Mouse (Mus musculus) cortical plate, adult 2 months (tissue): ENCODE results near the gene Pomt2. TPM values are rescaled to one million over a fixed set of nuclear protein-coding genes. Genes with fewer than 3 reads are reported as not detected.
A peak's percentile ranks its signal among the peaks of the same experiment; 100 is the strongest.

Experiments used
- H3K27ac ChIP-seq: fragments of 200-500 bp; 2 replicates; pipeline ENCODE4 v1.5.1; 2012; ENCODE audit warnings: low read length, control low read depth, inconsistent platforms; ENCODE audit not compliant: insufficient read depth
- H3K4me1 ChIP-seq: fragments of 200-500 bp; 2 replicates; pipeline ENCODE4 v1.6.1; 2011; ENCODE audit warnings: low read length; ENCODE audit not compliant: control insufficient read depth, insufficient read depth
- H3K4me3 ChIP-seq: fragments of 200-500 bp; 2 replicates; pipeline ENCODE4 v1.5.1; 2011; ENCODE audit warnings: mild to moderate bottlenecking, low read length, control low read depth; ENCODE audit not compliant: insufficient read depth
- CTCF ChIP-seq: fragments of 200-500 bp; IDR thresholded peaks from 2 replicates; pipeline ENCODE4 v1.5.1; 2011; ENCODE audit warnings: mild to moderate bottlenecking, control low read depth, low read length; ENCODE audit not compliant: insufficient read depth; ENCODE audit errors: extremely low read depth
- POLR2A ChIP-seq: fragments of 200-500 bp; IDR thresholded peaks from 2 replicates; pipeline ENCODE4 v1.6.1; 2011; ENCODE audit warnings: mild to moderate bottlenecking, low read length, control low read depth; ENCODE audit not compliant: insufficient read depth; ENCODE audit errors: extremely low read depth
- polyA plus RNA-seq: library from polyadenylated mRNA; depleted of rRNA; stranded (reverse); fragments of >200 nt; gene quantifications from 2 replicates; pipeline ENCODE4 v1.2.3, GENCODE M21; 2012

The Pomt2 gene
- polyA plus RNA-seq, 1 experiment: 19.0 TPM

- H3K27ac ChIP-seq: no peak overlapping the region
- no peak overlapping the region for H3K4me3 ChIP-seq
- H3K4me1 ChIP-seq: peaks cover 4% of the 10 kb centered on the region; the same call in 1 of the 2 replicates
- no peak for TF ChIP-seq CTCF
- no peak for TF ChIP-seq POLR2A
Observed at GRCm38 (mm10) chr12:87093249-87093648, 54.5 kb downstream of the Pomt2 start.

- Histone ChIP-seq H3K27ac (no peak overlapping the region), H3K4me3 (no peak overlapping the region), H3K4me1 (peaks cover 4% of the 10 kb centered on the region; the same call in 1 of the 2 replicates)
- TF ChIP-seq POLR2A (no peak), CTCF (no peak)
Observed at GRCm38 (mm10) chr12:87091916-87092315, 55.9 kb downstream of the Pomt2 start.

- H3K27ac ChIP-seq: no peak overlapping the region
- peaks cover 4% of the 10 kb centered on the region; the same call in 1 of the 2 replicates for H3K4me1 ChIP-seq
- no peak for TF ChIP-seq CTCF
- TF ChIP-seq POLR2A: no peak
- H3K4me3 ChIP-seq: no peak overlapping the region
Observed at GRCm38 (mm10) chr12:87089701-87090100, 58.1 kb downstream of the Pomt2 start.

- Histone ChIP-seq H3K27ac (no peak overlapping the region), H3K4me3 (no peak overlapping the region), H3K4me1 (peaks cover 4% of the 10 kb centered on the region; the same call in 1 of the 2 replicates)
- TF ChIP-seq CTCF: no peak
- TF ChIP-seq POLR2A: no peak
Observed at GRCm38 (mm10) chr12:87089255-87089654, 58.5 kb downstream of the Pomt2 start.

GRCm38 (mm10) chr12:87088331-87088730 is 59.4 kb downstream of the Pomt2 start:
- H3K27ac ChIP-seq: no peak overlapping the region
- H3K4me3 ChIP-seq: no peak overlapping the region
- TF ChIP-seq CTCF: peak; percentile 56
- TF ChIP-seq POLR2A: no peak
- H3K4me1 ChIP-seq: peaks cover 2% of the 10 kb centered on the region; the same call in 1 of the 2 replicates

GRCm38 (mm10) chr12:87087236-87087635 is 60.5 kb downstream of the Pomt2 start:
- no peak for TF ChIP-seq POLR2A
- no peak for TF ChIP-seq CTCF
- Histone ChIP-seq H3K27ac (no peak overlapping the region), H3K4me3 (no peak overlapping the region), H3K4me1 (no peaks in the 10 kb centered on the region)

- no peaks in the 10 kb centered on the region for H3K4me1 ChIP-seq
- H3K27ac ChIP-seq: no peak overlapping the region
- no peak overlapping the region for H3K4me3 ChIP-seq
- TF ChIP-seq CTCF (no peak), POLR2A (no peak)
Observed at GRCm38 (mm10) chr12:87082797-87083196, 65.0 kb downstream of the Pomt2 start.

- Histone ChIP-seq H3K4me3 (no peak overlapping the region), H3K4me1 (no peaks in the 10 kb centered on the region), H3K27ac (no peak overlapping the region)
- TF ChIP-seq CTCF (no peak), POLR2A (no peak)
Observed at GRCm38 (mm10) chr12:87076610-87077009, 71.2 kb downstream of the Pomt2 start.

- Histone ChIP-seq H3K4me3 (no peak overlapping the region), H3K27ac (no peak overlapping the region), H3K4me1 (0 out of 2 replicates have a peak, but pooled peaks cover 2% of the 10 kb centered on the region)
- TF ChIP-seq CTCF (no peak), POLR2A (no peak)
Observed at GRCm38 (mm10) chr12:87070520-87070919, 77.2 kb downstream of the Pomt2 start.

- TF ChIP-seq POLR2A: no peak
- Histone ChIP-seq H3K27ac (no peak overlapping the region), H3K4me1 (0 out of 2 replicates have a peak, but pooled peaks cover 2% of the 10 kb centered on the region), H3K4me3 (no peak overlapping the region)
Observed at GRCm38 (mm10) chr12:87066429-87066828, 81.3 kb downstream of the Pomt2 start.
